Mouse (Mus musculus) thymus, postnatal 10 days (tissue): ENCODE results near the gene Tubgcp6.

ENCODE experiments used
- DNase-seq, 2 experiments: peaks; one replicate each; pipeline ENCODE4 v3.0.0; 2021; ENCODE audit warnings: low spot score in 2 of 2

Tubgcp6 gene

GRCm38 (mm10) chr15:89063536-89063935 lies 59.4 kb downstream of the Tubgcp6 start:
- DNase-seq = no peak

- DNase-seq = no peak
Observed at GRCm38 (mm10) chr15:89063001-89063400, 59.9 kb downstream of the Tubgcp6 start.

- DNase-seq = no peak
Observed at GRCm38 (mm10) chr15:89062518-89062910, 60.4 kb downstream of the Tubgcp6 start.

GRCm38 (mm10) chr15:89061761-89062517 lies 61.0 kb downstream of the Tubgcp6 start:
- no peak for DNase-seq

GRCm38 (mm10) chr15:89060811-89061460 lies 62.0 kb downstream of the Tubgcp6 start:
- no peak for DNase-seq

GRCm38 (mm10) chr15:89060032-89060681 lies 62.8 kb downstream of the Tubgcp6 start:
- no peak for DNase-seq

GRCm38 (mm10) chr15:89059161-89059931 lies 63.6 kb downstream of the Tubgcp6 start, which contains the start of gene Panx2:
Gene Panx2 (plus strand): TSS chr15:89059734.
- DNase-seq = no peak

GRCm38 (mm10) chr15:89058736-89059135 lies 64.2 kb downstream of the Tubgcp6 start:
- DNase-seq = no peak

GRCm38 (mm10) chr15:89054666-89055065 lies 68.2 kb downstream of the Tubgcp6 start:
- peak in 1 of 2 experiments; percentile 1 for DNase-seq
